Mouse (Mus musculus) naive thymus-derived CD4-positive, alpha-beta T cell, adult 2 months (primary cell): ENCODE data around the gene Gsta2.
"Not testable (repeated sequence)": the region's sequence is repeated elsewhere in the genome, so short reads cannot be mapped to it uniquely, and the experiment has no call there.

Experiments
- DNase-seq: peaks from one replicate; pipeline ENCODE4 v3.0.0-alpha.2; 2011; ENCODE audit warnings: low read depth

The Gsta2 gene

DNA sequence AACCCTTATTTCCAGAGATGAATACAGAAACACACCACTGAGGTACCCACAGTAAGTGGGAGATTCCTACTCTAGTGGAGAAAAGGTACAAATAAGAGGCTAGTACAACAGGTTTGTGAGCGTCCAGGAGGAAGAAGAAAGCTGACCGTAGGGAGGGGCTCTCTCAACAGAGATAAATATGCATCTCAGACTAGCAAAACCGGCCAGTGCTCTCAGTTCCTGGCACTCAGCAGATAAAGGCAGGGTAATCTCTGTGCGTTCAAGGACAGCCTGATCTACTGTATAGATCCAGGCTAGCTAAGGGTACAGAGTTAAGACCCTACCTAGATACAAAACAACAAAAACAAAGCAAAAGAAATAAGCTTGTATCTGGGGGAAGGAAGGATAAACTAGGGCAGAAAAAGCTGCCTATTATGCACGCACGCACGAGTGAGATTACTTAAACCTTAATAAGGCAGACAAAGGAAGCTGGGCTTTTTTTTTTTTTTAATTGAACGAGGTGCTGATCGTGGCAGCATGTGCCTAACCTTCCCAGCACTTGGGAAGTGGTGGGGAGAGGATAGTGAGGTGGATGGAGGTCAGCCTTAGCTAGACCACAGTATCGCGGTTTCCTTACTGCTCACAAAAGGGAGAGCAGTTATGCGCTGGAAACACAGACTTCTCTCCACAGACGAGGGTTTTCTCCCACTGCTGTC is 10.4 kb upstream of the Gsta2 start:
- DNase-seq = no peak

DNA sequence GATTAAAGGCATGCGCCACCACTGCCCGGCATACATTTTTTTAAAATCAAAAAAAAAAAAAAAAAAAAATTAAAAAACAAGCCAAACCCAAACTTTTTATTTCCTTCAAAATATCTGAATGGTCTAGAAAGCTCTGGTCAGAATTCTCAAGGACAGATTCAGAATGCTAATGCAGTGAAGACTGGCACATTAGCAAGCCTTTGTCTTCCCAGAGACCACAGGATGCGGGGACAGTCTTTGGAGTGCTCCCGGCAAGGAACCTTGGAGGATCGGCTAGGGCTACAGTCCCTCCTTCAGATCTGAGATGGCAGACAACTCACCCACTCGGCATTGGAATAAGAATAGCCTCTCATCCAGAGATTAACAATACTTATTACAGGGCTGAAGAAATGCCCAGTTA is 9.1 kb upstream of the Gsta2 start:
- no peak for DNase-seq

DNA sequence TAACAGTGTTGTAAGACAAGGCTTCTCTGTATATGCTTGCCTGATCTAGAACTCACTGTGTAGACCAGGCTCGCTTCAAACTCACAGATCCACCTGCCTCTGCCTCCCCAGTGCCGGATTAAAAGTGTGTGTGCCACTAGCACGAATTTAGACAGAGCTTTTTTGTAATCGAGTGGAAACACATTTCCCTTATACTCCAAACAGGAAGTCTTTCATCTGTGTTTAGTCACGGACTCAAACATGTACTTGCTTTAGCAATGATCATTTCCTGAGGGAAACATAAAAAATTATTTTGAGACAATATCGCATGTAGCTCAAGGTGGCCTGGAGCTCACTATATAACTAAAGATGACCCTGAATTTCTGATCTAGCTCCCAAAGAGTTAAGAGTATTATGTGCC is 7.8 kb upstream of the Gsta2 start:
- DNase-seq = peak; percentile 17

DNA sequence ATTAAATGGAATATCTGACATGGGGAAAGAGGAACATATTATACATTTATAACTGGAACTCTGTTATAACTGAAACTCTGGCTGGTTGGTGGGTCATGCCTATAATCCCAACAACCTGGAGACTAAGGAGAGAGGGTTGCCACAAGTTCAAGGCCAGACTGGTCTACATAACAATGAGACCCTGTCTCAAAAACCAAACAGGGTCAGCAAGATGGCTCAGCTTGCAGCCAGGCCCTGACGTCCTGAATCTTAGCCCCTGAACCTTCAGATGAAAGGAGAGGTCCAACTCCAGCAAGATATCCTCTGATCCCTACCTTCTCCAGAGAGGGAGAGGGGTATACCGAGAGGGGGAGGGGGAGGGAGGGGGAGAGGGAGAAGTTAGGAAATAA is 4.9 kb upstream of the Gsta2 start:
- DNase-seq = no peak

DNA sequence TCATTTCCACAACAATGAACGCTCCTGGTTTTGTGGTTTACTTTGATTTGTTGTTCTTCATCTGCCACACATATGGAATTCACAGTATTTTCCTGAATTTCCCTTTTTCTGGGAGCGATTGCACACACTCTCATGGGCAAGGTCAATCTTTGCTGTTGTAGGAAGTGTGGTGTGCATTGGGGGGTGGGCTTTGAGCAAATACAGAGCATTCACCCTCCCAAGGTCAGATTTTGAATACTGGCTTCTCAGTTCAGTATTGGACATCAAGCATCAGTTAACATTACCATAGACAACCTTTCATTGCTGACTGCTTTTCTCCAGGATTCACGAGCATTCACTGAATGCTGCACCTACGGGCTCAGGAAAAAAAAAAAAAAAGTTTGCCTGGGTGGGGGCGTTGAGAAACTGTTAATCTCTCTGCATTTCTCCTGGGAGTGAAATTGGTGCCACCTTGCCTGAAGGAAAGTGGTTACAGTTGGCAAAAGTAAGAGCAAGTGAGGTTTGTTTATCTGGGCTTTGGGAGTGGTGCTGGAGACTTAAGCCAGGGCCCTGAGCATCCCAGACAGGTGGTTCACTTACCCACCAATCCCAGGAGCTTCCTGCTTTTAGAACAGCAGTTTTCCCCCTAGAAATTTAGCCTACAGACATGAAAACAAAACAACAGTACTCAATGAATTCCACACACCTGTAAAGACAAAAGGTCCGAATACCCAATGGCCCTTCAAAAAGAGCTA is 4.3 kb upstream of the Gsta2 start:
- DNase-seq = no peak

DNA sequence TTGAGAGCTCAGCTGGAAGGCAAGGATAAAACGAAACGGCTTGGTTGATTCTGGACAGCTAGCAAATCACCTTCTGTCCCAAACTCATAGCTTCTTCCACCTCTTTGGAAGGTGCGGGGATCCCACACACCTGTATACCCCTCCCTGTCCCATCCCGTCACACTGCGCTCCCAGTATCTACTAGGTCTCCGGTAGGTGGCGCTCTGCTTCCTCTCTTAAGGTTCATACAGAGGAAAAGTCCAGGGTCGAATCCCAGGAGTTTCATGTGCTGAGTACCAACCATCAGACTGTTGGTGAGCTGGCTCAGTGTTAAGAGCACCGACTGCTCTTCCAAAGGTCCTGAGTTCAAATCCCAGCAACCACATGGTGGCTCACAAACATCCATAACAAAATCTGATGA is 2.5 kb upstream of the Gsta2 start:
- DNase-seq = peak; percentile 69

DNA sequence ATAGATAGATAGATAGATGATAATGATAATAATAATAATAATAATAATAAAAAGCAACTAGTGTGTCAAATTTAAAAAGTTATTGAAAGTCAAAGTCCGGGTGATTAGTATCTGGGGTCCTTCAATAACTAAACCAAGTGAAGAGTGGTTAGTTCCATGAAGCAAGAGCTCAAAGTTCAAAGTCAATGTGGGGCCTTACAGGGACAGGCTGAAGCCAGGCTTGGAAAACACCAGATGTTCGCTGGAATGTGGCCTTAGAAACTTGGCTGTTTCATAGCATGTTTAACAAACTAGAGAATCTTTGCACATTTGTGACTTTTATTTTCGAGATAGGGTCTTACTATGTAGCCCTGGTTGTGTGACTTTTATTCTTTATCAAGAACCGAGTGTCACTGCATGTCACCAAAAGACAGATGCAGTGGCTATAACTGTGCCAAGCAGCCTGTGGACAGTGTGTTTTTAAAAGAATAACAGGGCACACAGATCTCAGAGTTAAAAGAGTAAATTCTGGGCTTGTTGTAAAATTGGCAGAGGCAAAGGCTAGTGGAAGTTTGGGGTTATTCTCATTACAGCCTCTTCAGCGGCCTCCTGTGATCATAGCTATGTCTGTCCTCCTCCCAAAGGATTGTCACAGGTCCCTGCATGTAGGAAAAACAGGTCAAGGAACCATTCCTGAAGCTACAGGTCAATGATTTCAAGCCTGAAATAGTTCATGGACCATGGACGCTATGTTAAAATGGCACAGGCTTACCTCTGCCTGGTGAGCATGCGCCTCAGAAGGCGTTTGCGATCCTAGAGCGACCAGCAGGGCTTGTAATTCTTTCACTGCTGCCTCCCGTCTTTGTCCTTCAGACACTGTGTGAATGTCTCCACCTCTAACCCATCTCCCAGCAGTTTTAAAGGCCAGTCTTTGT is 666 bp downstream of the Gsta2 start:
- DNase-seq = no peak

DNA sequence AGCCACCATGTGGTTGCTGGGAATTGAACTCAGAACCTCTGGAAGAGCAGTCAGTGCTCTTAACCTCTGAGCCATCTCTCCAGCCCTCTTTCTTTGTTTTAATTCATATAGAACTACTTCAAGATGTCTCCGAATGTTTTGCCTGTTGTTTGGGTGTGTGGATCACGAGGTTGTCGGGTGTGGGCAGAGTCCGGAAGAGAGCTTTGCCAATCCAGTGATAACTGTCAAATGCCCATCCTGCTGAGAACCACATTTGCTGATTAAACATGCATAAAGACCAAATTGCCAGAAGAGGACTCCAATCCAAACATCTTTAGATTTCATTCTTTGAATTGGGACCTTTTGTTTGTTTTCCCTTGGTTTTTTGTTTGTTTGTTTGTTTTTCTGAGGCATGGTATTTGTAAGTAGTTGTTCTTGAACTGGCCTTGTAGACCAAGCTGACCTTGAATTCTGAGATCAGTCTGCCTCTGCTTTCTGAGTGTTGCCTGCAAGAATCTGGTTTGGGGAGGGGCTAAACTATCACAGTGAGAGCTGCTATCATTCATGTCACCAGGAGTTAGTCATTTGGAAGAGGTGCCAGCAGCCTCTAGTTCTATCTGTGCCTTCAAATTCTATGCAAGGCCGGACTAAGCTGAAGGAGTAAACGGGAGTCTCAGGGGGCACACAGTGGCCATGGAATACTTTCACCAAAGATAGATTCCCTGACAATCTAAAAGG is 3.9 kb downstream of the Gsta2 start:
- no peak for DNase-seq

DNA sequence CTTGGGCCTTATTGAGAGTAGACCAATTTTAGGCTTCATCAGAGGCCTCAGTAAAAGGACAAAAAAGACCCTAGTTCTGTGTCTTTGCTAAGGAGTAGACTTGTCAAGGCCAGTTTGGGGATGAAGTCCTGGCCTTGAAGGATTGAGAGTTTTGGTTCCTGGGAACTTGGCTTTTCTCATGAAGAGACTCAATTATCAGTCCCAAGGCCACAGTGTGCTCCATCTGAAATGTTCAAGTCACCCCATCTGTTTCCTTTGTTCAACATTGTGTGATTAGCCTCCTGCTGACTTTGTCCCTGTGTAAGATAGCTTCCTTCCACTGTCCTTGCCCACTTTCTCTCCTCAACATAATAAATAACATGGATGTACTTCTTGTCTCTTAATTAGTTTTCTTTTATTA is 5.6 kb downstream of the Gsta2 start:
- DNase-seq = not testable (repeated sequence)

DNA sequence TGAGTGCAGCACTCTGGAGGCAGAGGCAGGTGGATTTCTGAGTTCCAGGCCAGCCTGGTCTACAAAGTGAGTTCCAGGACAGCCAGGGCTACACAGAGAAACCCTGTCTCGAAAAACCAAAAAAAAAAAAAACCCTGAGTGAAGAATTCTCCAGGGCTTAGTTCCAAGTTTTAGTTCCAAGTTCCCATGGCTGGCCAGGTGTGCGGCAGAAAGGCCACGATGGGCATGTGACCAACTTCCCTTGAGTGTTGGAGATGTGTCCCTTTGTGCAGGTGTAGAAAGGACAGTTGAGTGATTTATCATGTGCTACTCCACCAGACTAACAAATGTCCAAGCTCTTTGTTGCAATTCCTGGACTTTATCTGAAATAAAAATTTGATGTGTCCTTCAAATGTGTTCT is 6.4 kb downstream of the Gsta2 start:
- not testable (repeated sequence) for DNase-seq

DNA sequence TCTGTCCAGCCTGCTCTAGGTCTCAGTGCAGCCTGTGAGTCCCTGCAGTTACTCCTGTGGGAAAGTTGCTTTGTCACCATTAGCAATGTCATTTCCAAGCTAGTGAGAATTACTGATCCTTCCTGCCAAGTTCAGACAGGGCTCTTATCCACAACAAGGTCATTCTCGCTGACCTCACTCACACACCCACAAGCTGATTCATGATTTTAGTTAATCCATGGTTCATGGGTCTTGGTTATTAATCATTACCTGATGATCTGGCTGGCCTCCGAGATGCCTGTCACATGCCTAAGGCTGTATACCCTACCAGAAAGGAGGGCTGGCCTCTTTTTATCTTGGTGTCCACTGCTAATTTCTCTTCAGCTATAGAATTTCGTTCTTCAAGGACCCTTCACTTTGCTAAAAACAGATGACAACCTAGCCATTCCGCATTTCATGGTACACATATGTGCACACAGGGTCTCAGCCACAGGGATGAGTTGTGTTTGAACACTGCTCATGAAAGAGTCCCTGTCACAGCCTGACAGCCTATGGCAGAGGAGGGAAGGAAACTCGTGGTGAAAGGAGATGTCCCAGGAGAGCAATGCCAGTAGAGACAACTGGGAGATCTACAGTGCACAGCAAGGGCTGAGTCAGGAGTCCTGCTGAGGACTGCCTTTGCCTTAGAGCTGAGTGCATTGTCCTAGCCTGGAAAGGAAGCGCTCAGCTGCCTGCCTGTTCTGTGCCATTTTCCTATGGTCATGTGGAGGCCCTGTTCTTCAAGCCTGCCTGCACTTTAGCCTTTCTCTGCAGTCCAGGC is 7.2 kb downstream of the Gsta2 start:
- not testable (repeated sequence) for DNase-seq

DNA sequence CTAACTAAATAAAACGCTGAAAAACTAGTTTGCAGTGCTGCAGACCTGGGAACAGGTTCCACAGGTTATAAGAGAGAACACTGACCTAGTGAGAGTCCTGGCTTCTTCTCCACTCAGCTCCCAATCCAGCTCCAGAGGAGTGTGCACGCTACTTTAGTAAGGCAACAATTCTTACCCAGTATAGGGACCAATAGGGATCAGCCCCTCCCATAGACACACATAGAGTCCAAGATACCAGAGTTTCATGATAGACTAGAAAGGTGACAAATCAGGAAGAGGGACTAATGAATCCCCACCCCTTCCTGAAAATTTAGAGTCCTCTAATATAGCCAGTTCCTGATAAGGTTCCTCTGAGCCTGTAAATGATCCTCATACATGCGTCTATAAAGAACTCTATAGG is 8.6 kb downstream of the Gsta2 start:
- DNase-seq = no peak

DNA sequence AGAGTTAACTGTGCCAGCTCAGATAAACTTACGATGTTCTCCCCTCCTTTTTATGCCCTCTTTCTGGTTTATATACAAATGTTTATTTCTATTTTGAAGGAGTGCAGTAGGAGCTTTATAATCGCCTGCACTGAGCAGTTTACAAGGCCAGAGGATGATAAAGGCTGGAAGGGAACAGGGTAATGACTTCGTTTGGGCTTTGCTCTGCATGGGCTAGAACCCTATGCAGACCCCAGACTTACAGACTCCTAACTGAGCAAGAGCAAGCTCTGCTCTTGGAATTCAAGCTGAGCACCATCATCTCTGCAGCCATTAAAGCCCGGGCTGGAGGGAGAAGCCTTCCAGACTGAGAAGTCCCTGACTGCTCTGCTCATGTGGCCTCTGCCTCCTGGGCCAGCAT is 10.4 kb downstream of the Gsta2 start:
- not testable (repeated sequence) for DNase-seq

DNA sequence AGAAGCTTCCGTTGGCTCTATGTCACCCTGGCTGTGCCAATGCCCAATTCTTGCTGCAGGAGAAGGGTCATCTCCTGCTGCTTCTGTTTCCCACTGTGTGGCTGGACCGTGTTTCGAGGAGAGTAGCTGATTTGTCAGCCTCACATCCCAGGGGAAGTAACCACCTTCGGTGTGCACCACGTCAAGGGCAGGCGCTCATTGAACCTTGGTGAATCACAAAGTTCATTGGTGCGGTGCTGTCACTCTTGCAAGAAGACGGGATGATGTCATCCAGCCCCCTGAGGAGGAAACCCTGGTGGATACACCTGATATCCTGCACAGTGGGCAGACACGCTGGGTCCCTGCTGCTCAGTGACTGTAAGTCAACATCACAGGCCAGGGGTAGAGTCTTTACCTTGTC is 12.5 kb downstream of the Gsta2 start:
- not testable (repeated sequence) for DNase-seq

DNA sequence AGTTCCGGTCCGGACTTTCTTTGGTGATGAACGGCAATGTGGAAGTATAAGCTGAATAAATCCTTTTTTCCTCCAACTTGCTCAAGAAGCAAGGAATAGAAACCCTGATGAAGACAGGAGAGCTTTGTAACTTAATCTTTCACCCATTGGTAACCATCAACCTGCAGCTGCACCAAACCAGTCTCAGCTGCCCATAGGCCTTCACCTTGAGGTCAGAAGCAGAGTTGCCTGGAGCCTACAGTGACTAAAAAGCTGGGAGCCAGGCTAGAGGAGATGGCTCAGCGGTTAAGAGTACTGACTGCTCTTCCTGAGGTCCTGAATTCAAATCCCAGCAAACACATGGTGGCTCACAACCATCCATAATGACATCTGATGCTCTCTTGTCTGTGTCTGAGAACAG is 13.1 kb downstream of the Gsta2 start:
- not testable (repeated sequence) for DNase-seq

DNA sequence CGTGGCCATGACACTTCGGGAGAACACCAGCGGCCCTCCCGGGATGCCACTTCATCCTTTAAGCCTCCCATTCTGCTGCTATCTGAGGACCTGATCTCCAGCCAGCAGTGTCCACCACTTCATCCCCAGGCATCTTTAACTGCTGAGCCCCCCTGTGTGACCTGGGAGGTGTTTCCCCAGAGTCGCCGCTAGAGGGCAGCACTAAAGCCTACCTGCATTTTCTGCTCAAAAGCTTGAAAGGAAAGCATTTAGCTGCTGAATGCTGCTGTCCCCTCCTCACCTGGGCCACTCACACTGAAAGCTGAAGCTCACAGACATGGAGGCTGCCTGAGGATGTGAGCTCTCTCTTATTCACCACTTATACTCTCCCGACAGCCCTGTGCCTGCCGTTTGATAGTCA is 15.3 kb downstream of the Gsta2 start:
- DNase-seq = peak; percentile 48

DNA sequence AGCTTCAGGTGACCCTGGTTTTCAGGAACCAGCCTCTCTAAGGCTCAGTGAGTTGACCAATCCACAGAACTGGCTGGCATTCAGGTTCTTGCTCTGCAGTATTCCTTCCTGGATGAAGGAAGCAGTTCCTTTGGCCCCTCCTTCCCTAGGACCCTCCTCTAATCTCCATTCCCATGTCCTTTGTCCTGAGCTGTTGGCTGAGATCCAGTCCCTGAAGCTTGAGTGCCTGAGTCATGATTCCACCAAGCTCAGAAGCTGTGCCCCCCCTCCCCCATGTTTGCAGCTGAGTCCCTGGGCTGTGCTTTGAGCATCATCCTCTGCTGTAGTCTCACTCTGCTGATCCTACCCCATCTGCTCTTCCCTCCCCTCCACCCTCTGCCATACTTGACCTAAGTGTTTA is 18.5 kb downstream of the Gsta2 start:
- DNase-seq = not testable (repeated sequence)

DNA sequence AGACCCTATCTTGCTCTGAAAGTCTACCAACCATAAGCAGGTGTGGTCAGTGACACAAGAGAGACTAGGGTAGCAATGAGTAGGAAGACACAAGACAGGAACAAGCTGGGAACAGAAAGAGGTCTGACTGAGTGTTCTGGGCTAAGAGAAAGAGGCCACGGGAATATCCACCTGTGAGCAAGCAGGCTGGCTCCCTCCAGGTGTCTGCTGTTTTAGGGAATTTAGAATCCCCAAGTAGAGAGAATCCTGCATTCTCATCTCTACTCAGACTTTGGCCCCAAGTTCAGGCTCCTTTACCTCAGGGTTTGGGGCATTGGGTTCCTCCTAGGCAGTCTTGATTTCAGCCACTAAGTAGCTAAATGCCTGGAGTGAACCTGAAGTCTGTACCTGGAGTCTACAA is 28.3 kb downstream of the Gsta2 start, which contains the start of gene Omt2b:
TSS of gene Omt2b (plus strand) at position 301 of the 400 bp plus-strand sequence.
- not testable (repeated sequence) for DNase-seq

DNA sequence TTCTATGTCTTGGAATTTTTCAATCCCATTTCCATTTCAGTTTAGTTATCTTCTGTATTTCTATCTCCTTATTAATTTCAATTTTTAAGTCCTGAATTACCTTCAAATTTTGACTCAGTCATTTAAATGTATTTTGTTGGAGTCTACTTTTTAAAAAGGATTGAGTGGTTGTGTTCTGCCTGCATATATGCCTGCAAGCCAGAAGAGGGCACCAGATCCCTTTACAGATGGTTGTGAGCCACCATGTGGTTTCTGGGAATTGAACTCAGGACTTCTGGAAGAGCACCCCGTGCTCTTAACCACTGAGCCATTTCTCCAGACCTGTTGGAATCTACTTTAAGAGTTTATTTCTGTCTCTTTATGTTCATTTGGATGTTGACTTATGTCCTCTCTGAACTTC is 36.1 kb downstream of the Gsta2 start:
- DNase-seq = peak; percentile 2

DNA sequence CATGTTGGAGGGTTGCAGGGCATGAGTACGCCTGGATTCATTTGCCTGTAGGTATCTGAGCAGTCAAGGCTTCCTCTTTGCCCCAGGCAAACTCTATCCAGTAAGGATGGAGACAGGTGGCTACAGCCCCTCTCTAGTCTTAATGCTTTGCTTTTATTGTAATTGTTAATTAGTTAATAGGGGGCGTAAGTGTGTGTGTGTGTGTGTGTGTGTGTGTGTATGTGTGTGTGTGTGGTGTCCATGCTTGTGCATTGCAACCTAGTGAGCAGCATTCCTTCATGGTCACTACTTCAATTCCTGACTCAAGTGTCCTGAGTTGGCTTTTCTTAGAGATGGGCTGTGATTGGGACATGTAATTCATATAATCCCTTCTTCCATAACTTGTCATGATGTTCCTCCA is 40.9 kb downstream of the Gsta2 start, which contains the start of gene Omt2a:
TSS of gene Omt2a (minus strand) at position 101 of the 400 bp plus-strand sequence.
- DNase-seq = no peak

DNA sequence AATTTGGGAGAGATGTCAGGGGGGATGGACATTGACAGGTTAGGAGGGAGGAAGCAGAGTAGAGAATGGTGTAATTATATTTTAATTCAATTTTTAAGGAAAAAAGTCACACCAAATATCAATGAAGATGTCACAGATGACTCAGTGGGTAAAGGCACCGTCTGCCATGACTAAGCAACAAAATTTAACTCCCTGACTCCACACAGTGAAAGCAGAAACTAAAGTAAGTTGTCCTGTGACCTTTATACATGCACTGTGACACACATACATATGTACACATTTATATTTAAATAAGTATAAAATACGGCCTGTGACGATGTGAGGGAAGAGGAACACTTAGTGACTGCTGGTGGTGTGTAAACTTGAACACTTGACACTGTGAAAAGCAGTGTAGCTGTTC is 47.5 kb downstream of the Gsta2 start:
- DNase-seq = not testable (repeated sequence)
